ENCODE assay signal across 14 mouse cellular contexts in genomic region chr4:153929921-153930320, GRCm38 (mm10). TPM values are rescaled to one million over a fixed set of nuclear protein-coding genes. Genes with fewer than 3 reads are reported as not detected.
DNase-seq lines count a peak whose midpoint lies in the region; ATAC-seq and TF ChIP-seq lines count a peak whose summit lies in the region.
"Had no signal": no experiment of that assay in that cellular context is flagged by ENCODE, and none has a peak within 500 bp of the region (broad histone marks: within the 10 kb centered on the region; RNA-seq: fewer than 3 reads in every experiment).

No protein-coding gene starts in this region.

- 0 out of 2 replicates have a peak overlapping the region, but pooled peaks have one; percentile 9 for H3K27ac ChIP-seq in neural tube, embryonic 13.5 days (replicated peaks)
- H3K27ac ChIP-seq in neural tube, embryonic 15.5 days (replicated peaks) = no peak overlapping the region
- no peak overlapping the region for H3K27ac ChIP-seq in hindbrain, postnatal 0 days
- no peak overlapping the region for H3K27ac ChIP-seq in midbrain, embryonic 14.5 days (replicated peaks; ENCODE audit: low read depth, low read length)
- no peak overlapping the region for H3K27ac ChIP-seq in gastrocnemius, adult 2 months
- H3K27ac ChIP-seq: limb, embryonic 15.5 days had no signal

- no peaks in the 10 kb centered on the region for H3K9me3 ChIP-seq in neural tube, embryonic 13.5 days
- no peaks in the 10 kb centered on the region for H3K9me3 ChIP-seq in neural tube, embryonic 15.5 days (replicated peaks)
- H3K9me3 ChIP-seq in hindbrain, postnatal 0 days (ENCODE audit: low read length) = no peaks in the 10 kb centered on the region
- no peaks in the 10 kb centered on the region for H3K9me3 ChIP-seq in midbrain, embryonic 14.5 days (ENCODE audit: control insufficient read depth, low read length)
- H3K9me3 ChIP-seq: limb, embryonic 15.5 days; megakaryocyte, embryonic 14.5 days had no signal

- no peak for TF ChIP-seq CTCF in hindbrain, postnatal 0 days (IDR thresholded peaks at IDR 0.05; ENCODE audit: low read depth)
- no peak for TF ChIP-seq CTCF in gastrocnemius, adult 2 months (IDR thresholded peaks at IDR 0.05)

- peaks cover 9% of the 10 kb centered on the region; the same call in 1 of the 2 replicates for H3K4me1 ChIP-seq in neural tube, embryonic 13.5 days (replicated peaks)
- no peaks in the 10 kb centered on the region for H3K4me1 ChIP-seq in neural tube, embryonic 15.5 days
- H3K4me1 ChIP-seq in hindbrain, postnatal 0 days (ENCODE audit: insufficient read depth, low read length) = no peaks in the 10 kb centered on the region
- H3K4me1 ChIP-seq in midbrain, embryonic 14.5 days (ENCODE audit: control insufficient read depth, insufficient read depth, low read length) = 0 out of 2 replicates have a peak, but pooled peaks cover 4% of the 10 kb centered on the region
- H3K4me1 ChIP-seq: limb, embryonic 15.5 days; megakaryocyte, embryonic 14.5 days had no signal

- no peak overlapping the region for H3K4me3 ChIP-seq in neural tube, embryonic 13.5 days
- H3K4me3 ChIP-seq in neural tube, embryonic 15.5 days (replicated peaks) = no peak overlapping the region
- H3K4me3 ChIP-seq in hindbrain, postnatal 0 days (ENCODE audit: low read length) = no peak overlapping the region
- no peak overlapping the region for H3K4me3 ChIP-seq in midbrain, embryonic 14.5 days (replicated peaks; ENCODE audit: low read depth, low read length)
- no peak overlapping the region for H3K4me3 ChIP-seq in gastrocnemius, adult 2 months
- H3K4me3 ChIP-seq: limb, embryonic 15.5 days; megakaryocyte, embryonic 14.5 days had no signal

- no peak for ATAC-seq in neural tube, embryonic 13.5 days (ENCODE audit: low read depth)
- ATAC-seq in neural tube, embryonic 15.5 days (ENCODE audit: low FRiP score) = no peak
- no peak for ATAC-seq in hindbrain, postnatal 0 days
- ATAC-seq in midbrain, embryonic 14.5 days (ENCODE audit: low FRiP score, low TSS enrichment) = peak; percentile 50; the same call in 1 of the 2 replicates

- H3K4me2 ChIP-seq in neural tube, embryonic 13.5 days = no peak overlapping the region
- no peak overlapping the region for H3K4me2 ChIP-seq in neural tube, embryonic 15.5 days
- H3K4me2 ChIP-seq in hindbrain, postnatal 0 days (ENCODE audit: low read depth, low read length) = no peak overlapping the region
- no peak overlapping the region for H3K4me2 ChIP-seq in midbrain, embryonic 14.5 days (ENCODE audit: low read length)
- H3K4me2 ChIP-seq: limb, embryonic 15.5 days; lung, embryonic 14.5 days had no signal

- no peak overlapping the region for H3K9ac ChIP-seq in neural tube, embryonic 13.5 days
- no peak overlapping the region for H3K9ac ChIP-seq in neural tube, embryonic 15.5 days (replicated peaks)
- no peak overlapping the region for H3K9ac ChIP-seq in hindbrain, postnatal 0 days (replicated peaks; ENCODE audit: low read length)
- no peak overlapping the region for H3K9ac ChIP-seq in midbrain, embryonic 14.5 days (replicated peaks; ENCODE audit: low read length)
- H3K9ac ChIP-seq: limb, embryonic 15.5 days; lung, embryonic 14.5 days had no signal

- intact Hi-C loops in gastrocnemius, adult 2 months (cut with DNase I) = no loop called here

- no peaks in the 10 kb centered on the region for H3K36me3 ChIP-seq in neural tube, embryonic 13.5 days
- H3K36me3 ChIP-seq in neural tube, embryonic 15.5 days = no peaks in the 10 kb centered on the region
- H3K36me3 ChIP-seq in hindbrain, postnatal 0 days (ENCODE audit: insufficient read depth, low read length) = no peaks in the 10 kb centered on the region
- H3K36me3 ChIP-seq in midbrain, embryonic 14.5 days (ENCODE audit: control insufficient read depth, insufficient read depth, low read length) = no peaks in the 10 kb centered on the region
- H3K36me3 ChIP-seq: limb, embryonic 15.5 days had no signal

- 54% methylated on average over 4 of the region's 4 CpGs for WGBS in neural tube, embryonic 13.5 days
- 60% methylated on average over 4 of the region's 4 CpGs for WGBS in neural tube, embryonic 15.5 days
- WGBS in hindbrain, postnatal 0 days = 43% methylated on average over 4 of the region's 4 CpGs
- 53% methylated on average over 4 of the region's 4 CpGs for WGBS in midbrain, embryonic 14.5 days

- peak; percentile 11 to 12 for DNase-seq in cerebellum, adult 18-20 months
- DNase-seq in cerebellum, postnatal 4 days (ENCODE audit: low spot score in 2 of 2) = no peak
- peak; percentile 45 for DNase-seq in hindbrain, postnatal 0 days (ENCODE audit: low spot score)
- no peak for DNase-seq in midbrain, embryonic 14.5 days
- DNase-seq in gastrocnemius, adult 2 months = no peak
- DNase-seq in spleen, postnatal 36 days (ENCODE audit: low spot score in 2 of 2) = no peak
- DNase-seq: adrenal gland, postnatal 25 days; kidney, adult 9 months; lung, embryonic 14.5 days; right cerebral cortex, postnatal 14 days had no signal

- no peaks in the 10 kb centered on the region for H3K27me3 ChIP-seq in neural tube, embryonic 13.5 days
- H3K27me3 ChIP-seq in neural tube, embryonic 15.5 days (replicated peaks) = no peaks in the 10 kb centered on the region
- H3K27me3 ChIP-seq in hindbrain, postnatal 0 days (ENCODE audit: insufficient read depth, low read length) = no peaks in the 10 kb centered on the region
- H3K27me3 ChIP-seq in midbrain, embryonic 14.5 days (ENCODE audit: control insufficient read depth, insufficient read depth, low read length) = 0 out of 2 replicates have a peak, but pooled peaks cover 6% of the 10 kb centered on the region
- H3K27me3 ChIP-seq: limb, embryonic 15.5 days had no signal

RNA-seq across cellular contexts. Expression of gene A430005L14Rik, which starts 27.1 kb away (rescaled TPM):
- polyA plus RNA-seq in neural tube, embryonic 13.5 days (2015; fragmentation: Nextera tagmentation; extraction: Ambion mirVana) = 60.9 and 61.5 TPM in 2 replicates
- polyA plus RNA-seq in neural tube, embryonic 15.5 days (2015; fragmentation: Nextera tagmentation; extraction: Ambion mirVana) = 52.8 and 56.6 TPM in 2 replicates
- total RNA-seq in hindbrain, postnatal 0 days (2014; rRNA removed) = 18.9 and 47.4 TPM in 2 replicates
- polyA plus RNA-seq in hindbrain, postnatal 0 days (2015; fragmentation: Nextera tagmentation; extraction: Ambion mirVana) = 45.3 and 48.2 TPM in 2 replicates
- polyA plus RNA-seq in midbrain, embryonic 14.5 days (2014; fragmentation: Nextera tagmentation; extraction: Ambion mirVana) = 63.3 and 63.7 TPM in 2 replicates
- total RNA-seq in gastrocnemius, adult 2 months (2021) = 10 to 100 TPM; 16.6 to 17.9 TPM

RNA-seq across cellular contexts. Expression of gene Dffb, which starts 45.0 kb away (rescaled TPM):
- polyA plus RNA-seq in neural tube, embryonic 13.5 days (2015; fragmentation: Nextera tagmentation; extraction: Ambion mirVana) = 10.9 and 12.8 TPM in 2 replicates
- 11.3 and 12.6 TPM in 2 replicates for polyA plus RNA-seq in neural tube, embryonic 15.5 days (2015; fragmentation: Nextera tagmentation; extraction: Ambion mirVana)
- 15.1 and 25.7 TPM in 2 replicates for total RNA-seq in hindbrain, postnatal 0 days (2014; rRNA removed)
- polyA plus RNA-seq in hindbrain, postnatal 0 days (2015; fragmentation: Nextera tagmentation; extraction: Ambion mirVana) = 10.6 and 13.1 TPM in 2 replicates
- 7.9 and 9.1 TPM in 2 replicates for polyA plus RNA-seq in midbrain, embryonic 14.5 days (2014; fragmentation: Nextera tagmentation; extraction: Ambion mirVana)
- total RNA-seq in gastrocnemius, adult 2 months (2021) = 1 to 10 TPM; 1.0 to 2.6 TPM

RNA-seq across cellular contexts. Expression of gene Cep104, which starts 45.1 kb away (rescaled TPM):
- polyA plus RNA-seq in neural tube, embryonic 13.5 days (2015; fragmentation: Nextera tagmentation; extraction: Ambion mirVana) = 16.4 and 19.8 TPM in 2 replicates
- polyA plus RNA-seq in neural tube, embryonic 15.5 days (2015; fragmentation: Nextera tagmentation; extraction: Ambion mirVana) = 15.6 and 17.5 TPM in 2 replicates
- 11.2 and 11.7 TPM in 2 replicates for total RNA-seq in hindbrain, postnatal 0 days (2014; rRNA removed)
- polyA plus RNA-seq in hindbrain, postnatal 0 days (2015; fragmentation: Nextera tagmentation; extraction: Ambion mirVana) = 11.6 and 13.9 TPM in 2 replicates
- 15.3 and 19.7 TPM in 2 replicates for polyA plus RNA-seq in midbrain, embryonic 14.5 days (2014; fragmentation: Nextera tagmentation; extraction: Ambion mirVana)
- total RNA-seq in gastrocnemius, adult 2 months (2021) = 10 to 100 TPM; 28.3 to 30.0 TPM

Comparison
In these comparisons a context has a peak if more than half of its experiments do, and no peak if none do; other contexts are left out.
1. DNase-seq: peak in cerebellum, adult 18-20 months (2 of 2) and hindbrain, postnatal 0 days (single experiment); none in cerebellum, postnatal 4 days (0 of 2), midbrain, embryonic 14.5 days (single experiment), gastrocnemius, adult 2 months (single experiment) and spleen, postnatal 36 days (0 of 2).